14 mouse cellular contexts compared by ENCODE assay signal in the genomic region with DNA sequence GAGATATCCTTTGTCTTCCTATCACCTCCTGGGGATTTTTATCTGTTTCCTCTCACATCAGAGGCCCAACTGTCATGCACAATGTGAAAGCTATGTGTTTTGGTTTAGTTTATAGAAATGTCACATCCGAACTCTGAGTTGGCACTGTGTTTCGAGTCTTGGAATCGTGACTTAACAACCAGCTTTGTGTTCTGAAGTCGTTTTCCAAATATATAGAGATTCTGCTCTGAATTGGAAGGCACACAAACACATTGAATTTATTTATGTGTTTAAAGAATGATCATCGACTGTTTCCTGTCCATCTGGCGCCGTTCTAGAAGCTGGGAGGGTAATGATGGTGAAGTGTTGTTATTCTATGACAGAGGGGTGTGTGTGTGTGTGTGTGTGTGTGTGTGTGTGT.
A peak's percentile ranks its signal among the peaks of the same experiment; 100 is the strongest.
DNase-seq lines count a peak whose midpoint lies in the region; ATAC-seq lines count a peak whose summit lies in the region.
"Had no signal": no experiment of that assay in that cellular context is flagged by ENCODE, and none has a peak within 500 bp of the region (broad histone marks: within the 10 kb centered on the region; RNA-seq: fewer than 3 reads in every experiment).

No protein-coding gene starts in this region.

- peak; percentile 74 for DNase-seq in forebrain, embryonic 14.5 days (ENCODE audit: low spot score)
- DNase-seq in forebrain, embryonic 10.5 days (ENCODE audit: extremely low spot score, low spot score) = no peak
- DNase-seq in kidney, postnatal 4 days = peak; percentile 12 to 25
- DNase-seq in kidney, adult 18-20 months = no peak
- no peak for DNase-seq in neural tube, embryonic 10.5 days (ENCODE audit: extremely low spot score, low spot score)
- DNase-seq in heart, postnatal 14 days = no peak
- DNase-seq: cerebellum, postnatal 25 days; heart, postnatal 36 days; kidney, postnatal 36 days had no signal

- no peaks in the 10 kb centered on the region for H3K4me1 ChIP-seq in forebrain, embryonic 14.5 days (ENCODE audit: control insufficient read depth, insufficient read depth, low read length)
- H3K4me1 ChIP-seq in forebrain, embryonic 10.5 days = peaks cover 15% of the 10 kb centered on the region
- H3K4me1 ChIP-seq in neural tube, embryonic 15.5 days = peaks cover 18% of the 10 kb centered on the region; the same call in 1 of the 2 replicates
- H3K4me1 ChIP-seq: liver, embryonic 12.5 days had no signal

- peak; percentile 75 for ATAC-seq in forebrain, embryonic 14.5 days
- no peak for ATAC-seq in neural tube, embryonic 15.5 days (ENCODE audit: low FRiP score)
- no peak for ATAC-seq in CD4-positive, CD25-positive, alpha-beta regulatory T cell, adult 4 months
- ATAC-seq: liver, embryonic 12.5 days had no signal

- 66% methylated on average over 7 of the region's 7 CpGs for WGBS in forebrain, embryonic 14.5 days
- WGBS in forebrain, embryonic 10.5 days = 86% methylated on average over 7 of the region's 7 CpGs
- 47% methylated on average over 7 of the region's 7 CpGs for WGBS in neural tube, embryonic 15.5 days

- no peaks in the 10 kb centered on the region for H3K9me3 ChIP-seq in forebrain, embryonic 14.5 days (replicated peaks; ENCODE audit: control insufficient read depth, low read length)
- no peaks in the 10 kb centered on the region for H3K9me3 ChIP-seq in forebrain, embryonic 10.5 days
- no peaks in the 10 kb centered on the region for H3K9me3 ChIP-seq in neural tube, embryonic 15.5 days (replicated peaks)
- H3K9me3 ChIP-seq: G1E; liver, embryonic 12.5 days; midbrain, embryonic 10.5 days had no signal

- H3K36me3 ChIP-seq in forebrain, embryonic 14.5 days (ENCODE audit: control insufficient read depth, insufficient read depth, low read length) = no peaks in the 10 kb centered on the region
- H3K36me3 ChIP-seq in forebrain, embryonic 10.5 days (replicated peaks) = no peaks in the 10 kb centered on the region
- H3K36me3 ChIP-seq in neural tube, embryonic 15.5 days = no peaks in the 10 kb centered on the region
- H3K36me3 ChIP-seq: G1E; liver, embryonic 12.5 days; midbrain, embryonic 10.5 days had no signal

- H3K27ac ChIP-seq in forebrain, embryonic 14.5 days (ENCODE audit: low read depth, low read length) = no peak overlapping the region
- H3K27ac ChIP-seq in forebrain, embryonic 10.5 days = no peak overlapping the region
- H3K27ac ChIP-seq in neural tube, embryonic 15.5 days (replicated peaks) = 0 out of 2 replicates have a peak overlapping the region, but pooled peaks have one; percentile 37
- H3K27ac ChIP-seq: liver, embryonic 12.5 days; midbrain, embryonic 10.5 days had no signal

- no peak overlapping the region for H3K4me2 ChIP-seq in forebrain, embryonic 14.5 days (ENCODE audit: low read length)
- no peak overlapping the region for H3K4me2 ChIP-seq in neural tube, embryonic 15.5 days
- H3K4me2 ChIP-seq: liver, embryonic 12.5 days had no signal

- H3K27me3 ChIP-seq in forebrain, embryonic 14.5 days (replicated peaks; ENCODE audit: control insufficient read depth, insufficient read depth, low read length) = no peaks in the 10 kb centered on the region
- no peaks in the 10 kb centered on the region for H3K27me3 ChIP-seq in forebrain, embryonic 10.5 days (ENCODE audit: poor library complexity, severe bottlenecking)
- H3K27me3 ChIP-seq in neural tube, embryonic 15.5 days (replicated peaks) = no peaks in the 10 kb centered on the region
- H3K27me3 ChIP-seq: liver, embryonic 12.5 days had no signal

- intact Hi-C loops in heart, postnatal 14 days (cut with DNase I) = no loop called here

- H3K9ac ChIP-seq in forebrain, embryonic 14.5 days (ENCODE audit: low read length) = no peak overlapping the region
- no peak overlapping the region for H3K9ac ChIP-seq in neural tube, embryonic 15.5 days (replicated peaks)
- H3K9ac ChIP-seq: liver, embryonic 12.5 days had no signal

- no peak overlapping the region for H3K4me3 ChIP-seq in forebrain, embryonic 14.5 days (ENCODE audit: low read depth, low read length)
- H3K4me3 ChIP-seq in forebrain, embryonic 10.5 days = no peak overlapping the region
- no peak overlapping the region for H3K4me3 ChIP-seq in neural tube, embryonic 15.5 days (replicated peaks)
- H3K4me3 ChIP-seq: liver, embryonic 12.5 days; midbrain, embryonic 10.5 days had no signal

Comparison
In these comparisons a context has a peak if more than half of its experiments do, and no peak if none do; other contexts are left out.
1. DNase-seq: peak in forebrain, embryonic 14.5 days (single experiment) and kidney, postnatal 4 days (2 of 2); none in forebrain, embryonic 10.5 days (single experiment), kidney, adult 18-20 months (single experiment), neural tube, embryonic 10.5 days (single experiment) and heart, postnatal 14 days (0 of 2).